Mouse (Mus musculus) hindbrain, embryonic 11.5 days (tissue): Measurements from ENCODE around the gene Vwf. TPM values are rescaled to one million over a fixed set of nuclear protein-coding genes. Genes with fewer than 3 reads are reported as not detected.
A peak's percentile ranks its signal among the peaks of the same experiment; 100 is the strongest.

Experiments
- ATAC-seq: fragments of 200-750 bp; cut with Nextera tagmentation; 2 replicates; pipeline ENCODE4 v1.8.0; 2017; ENCODE audit warnings: mild to moderate bottlenecking, moderate TSS enrichment, moderate library complexity; ENCODE audit not compliant: low FRiP score
- DNase-seq: peaks from one replicate; pipeline ENCODE4 v3.0.0-alpha.2; 2015; ENCODE audit warnings: low spot score
- H3K27ac ChIP-seq: fragments of 300-500 bp; sonication (generic); 2 replicates; pipeline ENCODE4 v1.5.1; 2014; ENCODE audit warnings: mild to moderate bottlenecking, low read depth, low read length
- H3K27me3 ChIP-seq: fragments of 300-500 bp; sonication (generic); 2 replicates; pipeline ENCODE4 v1.6.1; 2014; ENCODE audit warnings: mild to moderate bottlenecking, low read length, moderate library complexity, mixed read lengths; ENCODE audit not compliant: control insufficient read depth, insufficient read depth
- H3K36me3 ChIP-seq: fragments of 300-500 bp; sonication (generic); 2 replicates; pipeline ENCODE4 v1.6.1; 2014; ENCODE audit warnings: mild to moderate bottlenecking, low read length, moderate library complexity, mixed read lengths; ENCODE audit not compliant: control insufficient read depth, insufficient read depth
- H3K4me1 ChIP-seq: fragments of 300-500 bp; sonication (generic); replicated peaks from 2 replicates; pipeline ENCODE4 v1.6.1; 2014; ENCODE audit warnings: low read length, mixed read lengths; ENCODE audit not compliant: control insufficient read depth, insufficient read depth
- H3K4me2 ChIP-seq: fragments of 300-500 bp; sonication (generic); replicated peaks from 2 replicates; pipeline ENCODE4 v1.6.1; 2014; ENCODE audit warnings: mild to moderate bottlenecking, low read depth, low read length
- H3K4me3 ChIP-seq: fragments of 300-500 bp; sonication (generic); 2 replicates; pipeline ENCODE4 v1.5.1; 2014; ENCODE audit warnings: low read depth, low read length
- H3K9ac ChIP-seq: fragments of 300-500 bp; sonication (generic); 2 replicates; pipeline ENCODE4 v1.6.1; 2014; ENCODE audit warnings: low read depth, low read length
- H3K9me3 ChIP-seq: fragments of 300-500 bp; sonication (generic); 2 replicates; pipeline ENCODE4 v1.6.1; 2016; ENCODE audit warnings: low read length; ENCODE audit not compliant: control insufficient read depth
- WGBS: fragments of 180-500 bp; shearing (Covaris S2); extraction: QIAGEN DNeasy Blood & Tissue Kit; methylation state at CpG from one replicate; pipeline ENCODE4 v1.1.7; 2014; 5-methylcytosine and 5-hydroxymethylcytosine counted together
- polyA plus RNA-seq: library from polyadenylated mRNA; unstranded; fragments of >200 nt; fragmentation: Nextera tagmentation; extraction: Ambion mirVana; gene quantifications from 2 replicates; pipeline ENCODE4 v1.2.1, GENCODE M21; 2014

Vwf gene
- polyA plus RNA-seq, 1 experiment from 2014 or later = 10.3 TPM

- Histone ChIP-seq H3K9me3 (no peaks in the 10 kb centered on the region), H3K36me3 (no peaks in the 10 kb centered on the region), H3K4me1 (no peaks in the 10 kb centered on the region), H3K27me3 (no peaks in the 10 kb centered on the region), H3K27ac (no peak overlapping the region), H3K4me2 (no peak overlapping the region), H3K9ac (no peak overlapping the region), H3K4me3 (no peak overlapping the region)
- WGBS = 79% methylated on average over 4 of the region's 4 CpGs
- ATAC-seq (no peak), DNase-seq (no peak)
Measured at GRCm38 (mm10) chr6:125553551-125553950, 7.0 kb downstream of the Vwf start.

- ATAC-seq = no peak
- Histone ChIP-seq H3K9ac (no peak overlapping the region), H3K27ac (no peak overlapping the region), H3K27me3 (no peaks in the 10 kb centered on the region), H3K4me1 (no peaks in the 10 kb centered on the region), H3K4me3 (no peak overlapping the region), H3K36me3 (no peaks in the 10 kb centered on the region), H3K4me2 (no peak overlapping the region), H3K9me3 (no peaks in the 10 kb centered on the region)
- DNase-seq = no peak
- 79% methylated on average over 8 of the region's 8 CpGs for WGBS
Measured at GRCm38 (mm10) chr6:125558831-125559230, 12.3 kb downstream of the Vwf start.

DNA sequence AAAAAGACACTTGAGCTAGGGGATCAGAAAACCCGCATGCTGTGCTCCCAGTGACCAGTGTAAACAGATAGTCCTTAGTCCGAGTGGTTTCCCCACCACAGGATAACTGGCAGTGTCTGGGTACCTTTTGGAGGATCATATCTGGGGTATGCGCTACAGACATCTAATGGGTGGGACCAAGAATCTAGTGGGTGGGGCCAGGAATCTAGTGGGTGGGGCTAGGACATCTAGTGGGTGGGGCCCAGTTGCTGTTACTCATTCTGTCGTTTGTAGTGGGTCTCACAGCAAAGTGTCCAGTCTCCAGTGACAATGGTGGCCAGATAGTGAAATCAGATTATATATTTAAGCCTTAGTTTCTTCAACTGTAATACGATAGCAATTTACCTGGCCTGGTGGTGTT lies 14.5 kb downstream of the Vwf start:
- DNase-seq = no peak

GRCm38 (mm10) chr6:125561521-125561920 lies 14.9 kb downstream of the Vwf start:
- 89% methylated on average over 2 of the region's 2 CpGs for WGBS
- Histone ChIP-seq H3K27me3 (no peaks in the 10 kb centered on the region), H3K9ac (no peak overlapping the region), H3K9me3 (no peaks in the 10 kb centered on the region), H3K27ac (no peak overlapping the region), H3K4me2 (no peak overlapping the region), H3K36me3 (no peaks in the 10 kb centered on the region), H3K4me3 (no peak overlapping the region), H3K4me1 (no peaks in the 10 kb centered on the region)
- ATAC-seq (no peak), DNase-seq (no peak)

More for the DNA sequence above, 14.5 kb downstream of the Vwf start:
- H3K4me3 ChIP-seq = no peak overlapping the region
- no peak for ATAC-seq
- 83% methylated on average over 5 of the region's 5 CpGs for WGBS
- H3K27ac ChIP-seq = no peak overlapping the region
- no peak overlapping the region for H3K9ac ChIP-seq
- no peaks in the 10 kb centered on the region for H3K9me3 ChIP-seq
- no peak overlapping the region for H3K4me2 ChIP-seq
- no peaks in the 10 kb centered on the region for H3K36me3 ChIP-seq
- no peaks in the 10 kb centered on the region for H3K4me1 ChIP-seq
- no peaks in the 10 kb centered on the region for H3K27me3 ChIP-seq

- ATAC-seq (no peak), DNase-seq (no peak)
- Histone ChIP-seq H3K9ac (no peak overlapping the region), H3K4me2 (no peak overlapping the region), H3K27ac (no peak overlapping the region), H3K36me3 (no peaks in the 10 kb centered on the region), H3K9me3 (no peaks in the 10 kb centered on the region), H3K27me3 (no peaks in the 10 kb centered on the region), H3K4me3 (no peak overlapping the region), H3K4me1 (no peaks in the 10 kb centered on the region)
- WGBS = 77% methylated on average over 7 of the region's 7 CpGs
Measured at GRCm38 (mm10) chr6:125564812-125565281, 18.3 kb downstream of the Vwf start.

DNA sequence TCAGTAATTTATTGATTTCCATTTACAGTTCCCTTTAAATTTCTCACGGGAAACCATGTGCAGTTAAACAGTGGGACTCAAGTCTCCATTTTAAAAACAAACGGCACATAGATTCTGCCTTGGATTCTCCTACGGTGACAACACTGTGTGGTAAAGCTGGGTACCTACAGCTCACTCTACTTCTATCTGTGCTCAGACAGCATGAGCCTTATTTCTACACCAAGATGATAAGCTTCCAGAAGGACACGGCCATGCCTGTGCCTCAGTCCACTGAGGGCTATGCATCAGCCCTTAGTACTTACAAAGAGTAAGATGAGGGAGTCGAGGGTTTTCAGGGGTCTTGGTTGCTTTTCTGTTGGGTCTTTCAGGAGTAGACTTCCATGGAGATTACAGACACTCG lies 18.8 kb downstream of the Vwf start:
- no peak for DNase-seq
- Histone ChIP-seq H3K9ac (no peak overlapping the region), H3K27me3 (no peaks in the 10 kb centered on the region), H3K36me3 (no peaks in the 10 kb centered on the region), H3K4me1 (no peaks in the 10 kb centered on the region), H3K4me3 (no peak overlapping the region), H3K9me3 (no peaks in the 10 kb centered on the region), H3K27ac (no peak overlapping the region), H3K4me2 (no peak overlapping the region)
- no peak for ATAC-seq
- 90% methylated on average over 6 of the region's 6 CpGs for WGBS

DNA sequence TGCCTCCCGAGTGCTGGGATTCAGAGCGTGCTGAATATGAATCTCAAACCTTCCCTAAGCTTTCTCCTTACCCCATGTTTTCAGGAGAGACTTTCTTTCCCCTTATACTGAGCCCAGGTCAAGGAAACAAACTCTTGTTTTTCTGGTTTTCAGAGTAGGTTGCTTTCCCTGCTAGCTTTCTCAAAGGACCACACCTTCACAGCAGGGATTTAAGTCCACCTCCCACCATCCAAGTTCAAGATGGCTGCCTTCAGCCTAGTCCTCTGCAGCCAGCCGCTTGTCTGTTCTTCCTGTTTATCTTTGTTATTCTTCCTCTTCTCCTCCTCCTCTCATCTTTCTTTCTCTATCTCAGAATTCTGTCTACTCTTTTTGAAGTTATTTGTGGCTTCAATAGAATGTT lies 20.1 kb downstream of the Vwf start:
- no peak overlapping the region for H3K27ac ChIP-seq
- no peak overlapping the region for H3K4me3 ChIP-seq
- H3K9me3 ChIP-seq = no peaks in the 10 kb centered on the region
- ATAC-seq = no peak
- H3K4me2 ChIP-seq = no peak overlapping the region
- H3K9ac ChIP-seq = no peak overlapping the region
- no peaks in the 10 kb centered on the region for H3K27me3 ChIP-seq
- no peak for DNase-seq
- 86% methylated on average over 3 of the region's 3 CpGs for WGBS
- no peaks in the 10 kb centered on the region for H3K36me3 ChIP-seq
- H3K4me1 ChIP-seq = no peaks in the 10 kb centered on the region

- no peaks in the 10 kb centered on the region for H3K27me3 ChIP-seq
- H3K9me3 ChIP-seq = no peaks in the 10 kb centered on the region
- H3K4me2 ChIP-seq = no peak overlapping the region
- no peaks in the 10 kb centered on the region for H3K36me3 ChIP-seq
- ATAC-seq = no peak
- H3K27ac ChIP-seq = no peak overlapping the region
- WGBS = 87% methylated on average over 2 of the region's 2 CpGs
- H3K9ac ChIP-seq = no peak overlapping the region
- H3K4me3 ChIP-seq = no peak overlapping the region
- DNase-seq = no peak
- H3K4me1 ChIP-seq = no peaks in the 10 kb centered on the region
Measured at GRCm38 (mm10) chr6:125568381-125568780, 21.8 kb downstream of the Vwf start.

- Histone ChIP-seq H3K27ac (no peak overlapping the region), H3K4me1 (no peaks in the 10 kb centered on the region), H3K27me3 (no peaks in the 10 kb centered on the region), H3K4me3 (peak overlapping the region; percentile 19; the same call in 1 of the 2 replicates), H3K9me3 (no peaks in the 10 kb centered on the region), H3K36me3 (no peaks in the 10 kb centered on the region), H3K9ac (peak overlapping the region; percentile 1; the same call in 1 of the 2 replicates), H3K4me2 (peak overlapping the region; percentile 29)
- WGBS = 47% methylated on average over 18 of the region's 18 CpGs
- ATAC-seq (peak; percentile 60), DNase-seq (no peak)
Measured at GRCm38 (mm10) chr6:125572291-125573188, 26.0 kb downstream of the Vwf start.
